9 mouse cellular contexts compared by ENCODE assay signal in genomic region chr2:159645861-159646260, GRCm38 (mm10).
DNase-seq lines count a peak whose midpoint lies in the region; ATAC-seq and TF ChIP-seq lines count a peak whose summit lies in the region.
"Had no signal": no experiment of that assay in that cellular context is flagged by ENCODE, and none has a peak within 500 bp of the region (broad histone marks: within the 10 kb centered on the region; RNA-seq: fewer than 3 reads in every experiment).

No protein-coding gene starts in this region.

- WGBS in kidney, adult 2 months: 48% methylated on average over 4 of the region's 4 CpGs
- 48% methylated on average over 4 of the region's 4 CpGs for WGBS in kidney, embryonic 14.5 days

- H3K27ac ChIP-seq in kidney, adult 2 months (ENCODE audit: insufficient read depth, low read depth, low read length): no peak overlapping the region
- H3K27ac ChIP-seq in kidney, embryonic 14.5 days (ENCODE audit: low read depth, low read length): no peak overlapping the region
- H3K27ac ChIP-seq: liver, embryonic 13.5 days had no signal

- no peak overlapping the region for H3K4me2 ChIP-seq in kidney, embryonic 14.5 days (replicated peaks; ENCODE audit: low read depth, low read length)
- H3K4me2 ChIP-seq: liver, embryonic 13.5 days had no signal

- no peaks in the 10 kb centered on the region for H3K4me1 ChIP-seq in kidney, adult 2 months (ENCODE audit: control insufficient read depth, insufficient read depth, low read length)
- H3K4me1 ChIP-seq in kidney, embryonic 14.5 days (ENCODE audit: control insufficient read depth, insufficient read depth, low read length): no peaks in the 10 kb centered on the region
- H3K4me1 ChIP-seq: liver, embryonic 13.5 days had no signal

- H3K9me3 ChIP-seq in kidney, embryonic 14.5 days (ENCODE audit: control insufficient read depth, low read length): no peaks in the 10 kb centered on the region
- H3K9me3 ChIP-seq: liver, embryonic 13.5 days had no signal

- H3K27me3 ChIP-seq in kidney, adult 2 months (replicated peaks; ENCODE audit: control insufficient read depth, insufficient read depth, low read length): no peaks in the 10 kb centered on the region
- H3K27me3 ChIP-seq in kidney, embryonic 14.5 days (ENCODE audit: control insufficient read depth, insufficient read depth, low read length): no peaks in the 10 kb centered on the region
- H3K27me3 ChIP-seq: liver, embryonic 13.5 days had no signal

- H3K36me3 ChIP-seq in kidney, adult 2 months (ENCODE audit: control insufficient read depth, insufficient read depth, low read length): no peaks in the 10 kb centered on the region
- no peaks in the 10 kb centered on the region for H3K36me3 ChIP-seq in kidney, embryonic 14.5 days (ENCODE audit: control insufficient read depth, insufficient read depth, low read length)
- H3K36me3 ChIP-seq: liver, embryonic 13.5 days had no signal

- intact Hi-C loops in heart, postnatal 36 days (cut with DNase I): loop anchor here (5.0 to 10.0 kb wide), 4 partner anchors 359 to 946 kb away; partner anchors contain the start of gene Mafb

- H3K4me3 ChIP-seq in kidney, adult 2 months (ENCODE audit: insufficient read depth, low read depth, low read length): no peak overlapping the region
- no peak overlapping the region for H3K4me3 ChIP-seq in kidney, embryonic 14.5 days (ENCODE audit: low read length)
- H3K4me3 ChIP-seq: liver, embryonic 13.5 days had no signal

- TF ChIP-seq CTCF in kidney, adult 2 months (conservative IDR thresholded peaks at IDR 0.05; ENCODE audit: insufficient read depth, insufficient read length, low read depth, low read length): no peak; the same call in 1 of the 2 replicates

- no peak for TF ChIP-seq POLR2A in kidney, adult 2 months (IDR thresholded peaks at IDR 0.05; ENCODE audit: low read depth, low read length)

- no peak overlapping the region for H3K9ac ChIP-seq in kidney, embryonic 14.5 days (ENCODE audit: low read depth, low read length)
- H3K9ac ChIP-seq: liver, embryonic 13.5 days had no signal

- ATAC-seq in kidney, embryonic 14.5 days (ENCODE audit: low FRiP score, low TSS enrichment): no peak

- peak; percentile 21 for DNase-seq in kidney, adult 2 months
- DNase-seq in ES-CJ7 (ENCODE audit: low read depth, low spot score): peak; percentile 36
- peak; percentile 62 for DNase-seq in adrenal gland, postnatal 10 days
- DNase-seq in heart, postnatal 36 days: peak; percentile 44 to 70
- DNase-seq in retina, embryonic 14.5 days (ENCODE audit: low spot score): peak; percentile 32
- no peak for DNase-seq in thymus, adult 18-20 months
- DNase-seq in T-cell, adult 2 months (ENCODE audit: low spot score): no peak
- DNase-seq: liver, embryonic 13.5 days had no signal

Comparison
In these comparisons a context has a peak if more than half of its experiments do, and no peak if none do; other contexts are left out.
1. DNase-seq: peak in kidney, adult 2 months (single experiment), ES-CJ7 (single experiment), adrenal gland, postnatal 10 days (single experiment), heart, postnatal 36 days (2 of 2) and retina, embryonic 14.5 days (single experiment); none in thymus, adult 18-20 months (0 of 2) and T-cell, adult 2 months (single experiment).